Mouse (Mus musculus): ENCODE measurements around the gene Obsl1.

DNA sequence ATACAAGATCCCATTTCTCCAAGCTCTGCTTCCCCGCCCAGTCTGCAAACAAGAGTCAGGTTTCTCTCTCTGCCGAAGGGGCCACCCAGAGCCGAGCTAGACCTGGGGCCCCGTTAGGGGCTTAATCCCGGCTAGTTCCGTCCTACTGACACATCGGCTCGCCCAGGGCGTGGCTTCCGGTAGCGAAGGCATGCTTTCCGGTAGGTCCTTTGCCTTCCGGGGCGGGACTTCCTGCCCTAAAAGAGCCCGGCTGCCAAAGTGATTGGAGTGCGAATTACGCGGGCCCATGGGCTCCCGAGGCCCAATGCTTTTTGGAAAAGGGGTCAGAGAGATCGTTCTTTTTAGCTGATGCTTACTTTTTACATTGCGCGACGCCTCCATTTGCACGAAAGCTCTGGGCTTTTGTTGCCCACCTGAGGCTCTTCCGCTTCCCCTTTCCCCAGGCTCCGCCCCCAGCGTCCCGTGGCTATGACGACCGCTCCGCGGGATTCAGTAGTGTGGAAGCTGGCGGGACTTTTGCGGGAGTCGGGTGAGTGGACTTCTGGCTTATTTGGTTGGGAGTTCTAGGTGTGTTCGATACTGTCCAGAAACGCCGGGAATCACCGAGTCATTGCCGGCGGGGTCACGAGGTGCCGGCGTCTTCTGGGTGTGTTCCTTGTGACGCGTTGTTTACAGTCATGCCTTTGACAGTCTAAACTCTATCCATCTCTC is 15.2 kb upstream of the Obsl1 start, which contains the start of gene Stk11ip:
- TF ChIP-seq CTCF (IDR thresholded peaks at IDR 0.05) (no peak), POLR2A (IDR thresholded peaks at IDR 0.05; ENCODE audit: insufficient read depth, low read depth, low read length) (peak; percentile 89), EP300 (IDR thresholded peaks at IDR 0.05; ENCODE audit: insufficient read depth, low read depth, low read length) (no peak)

Measured in heart, adult 2 months (tissue).